ENCODE assay signal across 8 mouse cellular contexts in the genomic region with DNA sequence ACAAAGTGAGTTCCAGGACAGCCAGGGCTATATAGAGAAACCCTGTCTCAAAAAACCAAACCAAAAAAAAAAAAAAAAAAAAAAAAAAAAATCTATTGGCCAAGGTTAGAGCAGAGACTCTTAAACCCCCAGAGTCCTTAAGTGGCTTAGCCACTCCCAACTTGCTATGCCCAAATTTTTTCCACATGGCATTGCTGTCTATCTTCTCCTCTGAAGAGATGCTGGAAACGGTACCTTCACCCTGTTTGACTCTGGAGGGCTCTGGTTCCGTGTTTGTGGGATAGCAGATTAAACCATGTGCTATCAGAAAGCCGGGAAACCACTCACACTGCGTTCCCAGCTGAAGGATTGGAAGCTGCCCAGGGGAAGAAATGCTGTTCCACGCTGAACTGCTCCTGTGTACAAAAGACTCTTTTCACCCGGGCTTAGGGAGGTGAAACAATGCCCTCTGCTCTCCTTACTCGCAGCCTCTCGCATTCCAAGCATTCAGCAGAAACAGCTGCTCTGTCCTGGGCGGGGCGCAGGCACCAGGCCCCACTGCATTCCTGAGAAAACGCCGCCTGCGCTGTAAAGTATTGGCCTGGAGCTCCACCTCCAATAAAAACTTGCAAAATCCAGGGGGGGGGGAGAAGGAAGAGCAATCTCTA.
DNase-seq lines count a peak whose midpoint lies in the region; ATAC-seq and TF ChIP-seq lines count a peak whose summit lies in the region.

No protein-coding gene starts in this region.

- ATAC-seq in heart, embryonic 14.5 days (ENCODE audit: insufficient number of reproducible peaks, insufficient read depth, low FRiP score, low read depth) = peak; percentile 87
- ATAC-seq in kidney, postnatal 0 days (replicated peaks; ENCODE audit: low FRiP score, low read depth) = peak; percentile 95
- peak; percentile 71 for ATAC-seq in liver, embryonic 11.5 days (replicated peaks; ENCODE audit: low FRiP score)
- ATAC-seq in neural tube, embryonic 12.5 days (ENCODE audit: low FRiP score, low read depth) = peak; percentile 90

- peak; percentile 92 for DNase-seq in brain, embryonic 14.5 days (ENCODE audit: low read depth)
- DNase-seq in kidney, postnatal 0 days (ENCODE audit: low spot score) = peak; percentile 94
- peak; percentile 60 for DNase-seq in liver, embryonic 11.5 days (ENCODE audit: low spot score)
- peak; percentile 83 for DNase-seq in urinary bladder, postnatal 14 days (ENCODE audit: low spot score)
- DNase-seq in T-cell, adult 2 months (ENCODE audit: low spot score) = no peak

- no peak for TF ChIP-seq CTCF in brain, embryonic 14.5 days (IDR thresholded peaks at IDR 0.05; ENCODE audit: borderline replicate concordance, extremely low read depth, insufficient read depth, insufficient read length)
- no peak for TF ChIP-seq CTCF in embryonic fibroblast, embryonic 13.5 days (IDR thresholded peaks at IDR 0.05; ENCODE audit: borderline replicate concordance, insufficient read depth, low read length)
- TF ChIP-seq CTCF in kidney, postnatal 0 days (IDR thresholded peaks at IDR 0.05; ENCODE audit: low read depth) = no peak

- peak overlapping the region; percentile 80 for H3K27ac ChIP-seq in embryonic fibroblast, embryonic 13.5 days (ENCODE audit: insufficient read depth, low read length)
- H3K27ac ChIP-seq in heart, embryonic 14.5 days (replicated peaks in 1 of 2; ENCODE audit: control insufficient read depth in 1 of 2, insufficient read depth in 1 of 2, low read depth in 2 of 2, low read length in 2 of 2) = peak overlapping the region; percentile 74 to 85
- peak overlapping the region; percentile 62 for H3K27ac ChIP-seq in kidney, postnatal 0 days
- no peak overlapping the region for H3K27ac ChIP-seq in liver, embryonic 11.5 days (ENCODE audit: low read depth, low read length)
- peak overlapping the region; percentile 5 for H3K27ac ChIP-seq in neural tube, embryonic 12.5 days

- 0 out of 2 replicates have a peak, but pooled peaks cover 4% of the 10 kb centered on the region for H3K4me1 ChIP-seq in embryonic fibroblast, embryonic 13.5 days (ENCODE audit: control insufficient read depth, insufficient read depth, low read length)
- H3K4me1 ChIP-seq in heart, embryonic 14.5 days (ENCODE audit: control insufficient read depth in 2 of 2, insufficient read depth in 2 of 2, low read length in 2 of 2) = peaks cover 2 to 6% of the 10 kb centered on the region in 2 experiments; a peak in 2 of 4 replicates
- no peaks in the 10 kb centered on the region for H3K4me1 ChIP-seq in kidney, postnatal 0 days (replicated peaks; ENCODE audit: insufficient read depth, low read length)
- no peaks in the 10 kb centered on the region for H3K4me1 ChIP-seq in liver, embryonic 11.5 days (replicated peaks; ENCODE audit: control insufficient read depth, insufficient read depth, low read length)
- H3K4me1 ChIP-seq in neural tube, embryonic 12.5 days = peaks cover 18% of the 10 kb centered on the region

- no peak for TF ChIP-seq POLR2A in brain, embryonic 14.5 days (IDR thresholded peaks at IDR 0.05; ENCODE audit: borderline replicate concordance, extremely low read depth, insufficient read depth, insufficient read length, poor library complexity, severe bottlenecking)
- peak; percentile 87 for TF ChIP-seq POLR2A in embryonic fibroblast, embryonic 13.5 days (IDR thresholded peaks at IDR 0.05; ENCODE audit: low read depth, low read length)

- H3K27me3 ChIP-seq in heart, embryonic 14.5 days (ENCODE audit: control insufficient read depth, insufficient read depth, low read length) = no peaks in the 10 kb centered on the region
- H3K27me3 ChIP-seq in kidney, postnatal 0 days (ENCODE audit: insufficient read depth, low read length) = no peaks in the 10 kb centered on the region
- H3K27me3 ChIP-seq in liver, embryonic 11.5 days (replicated peaks; ENCODE audit: control insufficient read depth, insufficient read depth, low read length) = no peaks in the 10 kb centered on the region
- no peaks in the 10 kb centered on the region for H3K27me3 ChIP-seq in neural tube, embryonic 12.5 days (replicated peaks)

- H3K4me2 ChIP-seq in heart, embryonic 14.5 days (ENCODE audit: low read length) = peak overlapping the region; percentile 81
- H3K4me2 ChIP-seq in kidney, postnatal 0 days (ENCODE audit: low read length) = peak overlapping the region; percentile 60
- peak overlapping the region; percentile 51 for H3K4me2 ChIP-seq in liver, embryonic 11.5 days
- peak overlapping the region; percentile 63 for H3K4me2 ChIP-seq in neural tube, embryonic 12.5 days (replicated peaks)

- peak overlapping the region; percentile 51 for H3K4me3 ChIP-seq in embryonic fibroblast, embryonic 13.5 days (ENCODE audit: insufficient read depth, low read length)
- peak overlapping the region; percentile 51 to 54 for H3K4me3 ChIP-seq in heart, embryonic 14.5 days (ENCODE audit: control insufficient read depth in 1 of 2, insufficient read depth in 1 of 2, low read depth in 1 of 2, low read length in 2 of 2)
- peak overlapping the region; percentile 35 for H3K4me3 ChIP-seq in kidney, postnatal 0 days (replicated peaks; ENCODE audit: low read depth, low read length)
- H3K4me3 ChIP-seq in liver, embryonic 11.5 days (ENCODE audit: low read depth, low read length) = peak overlapping the region; percentile 32
- peak overlapping the region; percentile 36 for H3K4me3 ChIP-seq in neural tube, embryonic 12.5 days

- 0% methylated on average over 13 of the region's 13 CpGs for WGBS in heart, embryonic 14.5 days
- WGBS in kidney, postnatal 0 days = 1% methylated on average over 13 of the region's 13 CpGs
- 4% methylated on average over 13 of the region's 13 CpGs for WGBS in liver, embryonic 11.5 days
- WGBS in neural tube, embryonic 12.5 days = under 1% methylated on average over 13 of the region's 13 CpGs

- no peaks in the 10 kb centered on the region for H3K9me3 ChIP-seq in heart, embryonic 14.5 days (ENCODE audit: control insufficient read depth, low read length)
- no peaks in the 10 kb centered on the region for H3K9me3 ChIP-seq in kidney, postnatal 0 days (replicated peaks; ENCODE audit: low read length)
- no peaks in the 10 kb centered on the region for H3K9me3 ChIP-seq in liver, embryonic 11.5 days (ENCODE audit: control insufficient read depth, low read length)
- no peaks in the 10 kb centered on the region for H3K9me3 ChIP-seq in neural tube, embryonic 12.5 days

- H3K36me3 ChIP-seq in heart, embryonic 14.5 days (ENCODE audit: control insufficient read depth, insufficient read depth, low read length) = no peaks in the 10 kb centered on the region
- H3K36me3 ChIP-seq in kidney, postnatal 0 days (ENCODE audit: insufficient read depth, low read length) = no peaks in the 10 kb centered on the region
- no peaks in the 10 kb centered on the region for H3K36me3 ChIP-seq in liver, embryonic 11.5 days (ENCODE audit: control insufficient read depth, insufficient read depth, low read length)
- no peaks in the 10 kb centered on the region for H3K36me3 ChIP-seq in neural tube, embryonic 12.5 days

- H3K9ac ChIP-seq in heart, embryonic 14.5 days (ENCODE audit: low read length) = peak overlapping the region; percentile 71
- H3K9ac ChIP-seq in kidney, postnatal 0 days (ENCODE audit: low read depth, low read length) = 0 out of 2 replicates have a peak overlapping the region, but pooled peaks have one; percentile 1
- peak overlapping the region; percentile 10; the same call in 1 of the 2 replicates for H3K9ac ChIP-seq in liver, embryonic 11.5 days (ENCODE audit: low read depth, low read length)
- H3K9ac ChIP-seq in neural tube, embryonic 12.5 days = peak overlapping the region; percentile 52; the same call in 1 of the 2 replicates

Comparison
In these comparisons a context has a peak if more than half of its experiments do, and no peak if none do; other contexts are left out.
1. H3K9ac ChIP-seq: peak in every context shown above with its lines; median percentile 71 in heart, embryonic 14.5 days; 52 in neural tube, embryonic 12.5 days; 10 in liver, embryonic 11.5 days; 1 in kidney, postnatal 0 days.